Mouse (Mus musculus) ovary, adult 10 weeks (tissue): ENCODE results near the gene Myo6. TPM values are rescaled to one million over a fixed set of nuclear protein-coding genes. Genes with fewer than 3 reads are reported as not detected.

Source experiments
- polyA plus RNA-seq: library from polyadenylated mRNA; stranded (reverse); fragments of 350-450 nt; fragmentation: Illumina TruSeq; extraction: RNeasy Lipid Tissue Mini Kit (QIAGEN cat#74804); gene quantifications from one replicate; pipeline ENCODE4 v1.2.3, GENCODE M21; 2014

Gene Myo6
- polyA plus RNA-seq, result 147 TPM

DNA sequence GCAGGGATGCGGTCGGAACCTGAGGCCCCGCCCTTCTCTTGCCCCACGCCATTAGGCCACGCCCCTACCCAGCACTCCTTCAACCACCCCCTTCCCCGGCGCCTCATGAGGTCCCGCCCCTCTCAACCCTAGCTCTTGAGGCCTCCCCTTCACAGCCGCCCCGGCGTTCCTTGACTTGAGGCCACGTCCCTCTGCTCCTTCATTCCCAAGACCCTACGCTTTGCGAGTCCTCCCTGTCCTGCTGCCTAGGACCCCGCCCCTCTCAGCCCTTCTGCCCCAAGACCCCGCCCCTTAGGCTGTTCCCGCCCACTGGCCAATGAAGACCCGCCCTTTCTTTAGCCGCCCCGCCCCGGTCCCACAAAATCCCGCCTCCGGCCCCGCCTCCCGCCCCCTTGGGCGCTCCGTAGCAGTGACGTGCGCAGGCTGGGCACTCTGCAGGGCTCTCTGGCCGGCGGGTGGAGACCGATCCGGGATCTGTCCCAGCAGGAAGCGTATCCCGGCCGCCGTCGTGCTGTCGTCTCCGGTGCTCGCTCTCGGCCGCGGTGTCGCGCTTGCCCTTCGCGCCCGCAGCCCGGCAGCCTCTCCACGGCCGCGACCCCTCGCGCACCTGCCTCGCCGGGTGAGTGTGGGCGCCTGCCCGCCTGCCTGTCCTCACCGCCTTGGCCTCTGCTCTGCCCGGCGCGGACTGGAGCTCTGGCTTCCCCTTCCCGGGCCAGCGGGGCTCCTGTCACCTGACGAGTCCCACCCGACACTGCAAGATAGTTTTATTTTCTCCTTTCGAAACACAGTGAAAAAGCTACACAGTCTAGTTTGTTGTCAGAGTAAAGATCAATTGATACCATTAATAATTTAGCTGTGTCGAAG, at the start of gene Myo6:
Gene Myo6 (plus strand): TSS at position 421 of the 864 bp plus-strand sequence.

Other genes starting within 250 kb of the Myo6 start
- gene Filip1, start 152.2 kb upstream of the Myo6 start, polyA plus RNA-seq, result 4.5 TPM
- gene Senp6, start 98.1 kb upstream of the Myo6 start, polyA plus RNA-seq, result 317 TPM